Comparison of ENCODE assay signal across 8 mouse cellular contexts in the genomic region with DNA sequence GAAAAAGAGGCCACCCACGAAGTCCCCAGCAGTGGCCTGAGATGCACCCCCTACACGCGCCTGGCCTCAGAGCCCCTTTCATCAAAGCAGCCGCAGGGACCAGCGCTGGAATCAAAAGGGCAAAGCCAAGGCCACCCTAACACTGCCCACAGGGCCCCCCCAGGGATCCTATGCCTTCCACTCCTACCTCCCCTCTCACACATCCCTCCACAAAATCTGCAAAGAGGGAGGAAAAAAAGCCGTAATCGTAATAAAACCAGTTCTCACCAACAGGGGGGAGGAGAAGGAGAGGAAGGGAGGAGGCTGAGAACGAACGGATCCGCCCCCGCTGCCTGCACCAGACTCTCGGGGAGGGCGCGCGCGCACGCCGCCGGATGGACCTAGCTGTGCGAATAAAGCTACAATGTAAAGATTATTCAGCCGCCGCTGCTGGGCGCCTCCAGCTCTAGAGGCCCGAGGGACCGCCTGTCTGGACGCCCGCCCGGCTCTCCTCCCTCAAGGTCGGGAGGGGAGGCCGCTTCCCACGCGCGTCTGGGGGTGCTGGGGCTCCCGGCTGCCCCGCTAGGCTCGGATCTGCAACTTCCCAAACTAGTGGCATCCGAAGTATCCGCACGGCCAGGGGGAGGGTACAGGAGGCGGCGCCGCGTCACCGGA. TPM values are rescaled to one million over a fixed set of nuclear protein-coding genes. Genes with fewer than 3 reads are reported as not detected.
A peak's percentile ranks its signal among the peaks of the same experiment; 100 is the strongest.
DNase-seq lines count a peak whose midpoint lies in the region; ATAC-seq lines count a peak whose summit lies in the region.

No protein-coding gene starts in this region.

- ATAC-seq in erythroblast, adult 5-6 weeks (replicated peaks; ENCODE audit: low FRiP score, poor library complexity, severe bottlenecking): no peak
- peak; percentile 17; the same call in 1 of the 2 replicates for ATAC-seq in limb, embryonic 12.5 days (ENCODE audit: insufficient number of reproducible peaks, insufficient read depth, low FRiP score, low TSS enrichment, low read depth)
- peak; percentile 32 for ATAC-seq in midbrain, embryonic 13.5 days

- peak; percentile 78 for DNase-seq in embryo, embryonic 9.5 days (ENCODE audit: extremely low spot score)
- DNase-seq in heart, adult 18-20 months: peak; percentile 85
- peak; percentile 81 for DNase-seq in kidney, adult 18-20 months
- DNase-seq in spleen, postnatal 14 days (ENCODE audit: low spot score in 2 of 2): peak; percentile 45 to 63

- H3K9ac ChIP-seq in limb, embryonic 12.5 days (replicated peaks): peak overlapping the region; percentile 94
- H3K9ac ChIP-seq in midbrain, embryonic 13.5 days (replicated peaks): peak overlapping the region; percentile 94

- peak overlapping the region; percentile 92 for H3K4me2 ChIP-seq in limb, embryonic 12.5 days
- peak overlapping the region; percentile 88 for H3K4me2 ChIP-seq in midbrain, embryonic 13.5 days (replicated peaks)

- WGBS in limb, embryonic 12.5 days: under 1% methylated on average over 44 of the region's 44 CpGs
- under 1% methylated on average over 44 of the region's 44 CpGs for WGBS in midbrain, embryonic 13.5 days

- H3K27me3 ChIP-seq in erythroblast, embryonic 14.5 days (ENCODE audit: control insufficient read depth): peaks cover 14% of the 10 kb centered on the region
- no peaks in the 10 kb centered on the region for H3K27me3 ChIP-seq in limb, embryonic 12.5 days
- H3K27me3 ChIP-seq in midbrain, embryonic 13.5 days: 0 out of 2 replicates have a peak, but pooled peaks cover 3% of the 10 kb centered on the region

- peak overlapping the region; percentile 93 for H3K27ac ChIP-seq in limb, embryonic 12.5 days
- H3K27ac ChIP-seq in midbrain, embryonic 13.5 days: peak overlapping the region; percentile 94

- no peaks in the 10 kb centered on the region for H3K36me3 ChIP-seq in erythroblast, embryonic 14.5 days (ENCODE audit: control insufficient read depth)
- H3K36me3 ChIP-seq in limb, embryonic 12.5 days: no peaks in the 10 kb centered on the region
- no peaks in the 10 kb centered on the region for H3K36me3 ChIP-seq in midbrain, embryonic 13.5 days

- no peaks in the 10 kb centered on the region for H3K9me3 ChIP-seq in erythroblast, embryonic 14.5 days (ENCODE audit: control insufficient read depth, low read length)
- H3K9me3 ChIP-seq in limb, embryonic 12.5 days: no peaks in the 10 kb centered on the region
- H3K9me3 ChIP-seq in midbrain, embryonic 13.5 days: no peaks in the 10 kb centered on the region

- H3K4me3 ChIP-seq in erythroblast, embryonic 14.5 days (replicated peaks): peak overlapping the region; percentile 72
- peak overlapping the region; percentile 94 for H3K4me3 ChIP-seq in limb, embryonic 12.5 days (replicated peaks)
- peak overlapping the region; percentile 86 for H3K4me3 ChIP-seq in midbrain, embryonic 13.5 days (replicated peaks)

- peaks cover 40% of the 10 kb centered on the region for H3K4me1 ChIP-seq in erythroblast, embryonic 14.5 days (ENCODE audit: control insufficient read depth)
- H3K4me1 ChIP-seq in limb, embryonic 12.5 days (replicated peaks): peaks cover 59% of the 10 kb centered on the region
- peaks cover 65% of the 10 kb centered on the region for H3K4me1 ChIP-seq in midbrain, embryonic 13.5 days (replicated peaks)

RNA-seq across cellular contexts. Expression of a gene that starts 1.4 kb away (rescaled TPM):
- polyA plus RNA-seq in erythroblast, embryonic 14.5 days (2012): 6.4 and 7.2 TPM in 2 replicates
- 15.8 and 18.2 TPM in 2 replicates for total RNA-seq in erythroblast, adult 5-6 weeks (2015; ENCODE audit: low replicate concordance)
- 6.0 and 8.0 TPM in 2 replicates for total RNA-seq in erythroblast, adult 5-6 weeks (2017; ENCODE audit: low replicate concordance)
- total RNA-seq in heart, adult 18-20 months (2021): 10 to 100 TPM; 65.9 to 68.9 TPM
- 27.2 and 29.4 TPM in 2 replicates for polyA plus RNA-seq in limb, embryonic 12.5 days (2016; fragmentation: Nextera tagmentation; extraction: Ambion mirVana)
- polyA plus RNA-seq in midbrain, embryonic 13.5 days (2015; fragmentation: Nextera tagmentation; extraction: Ambion mirVana): 20.2 and 22.6 TPM in 2 replicates
